Mouse (Mus musculus) fibroblast of lung, adult 2 months (primary cell): ENCODE measurements around the gene Tppp2.
"Not testable (repeated sequence)": the region's sequence is repeated elsewhere in the genome, so short reads cannot be mapped to it uniquely, and the experiment has no call there.

Experiments used
- DNase-seq: peaks from one replicate; pipeline ENCODE4 v3.0.0-alpha.2; 2011; ENCODE audit warnings: low read depth

Tppp2 gene

DNA sequence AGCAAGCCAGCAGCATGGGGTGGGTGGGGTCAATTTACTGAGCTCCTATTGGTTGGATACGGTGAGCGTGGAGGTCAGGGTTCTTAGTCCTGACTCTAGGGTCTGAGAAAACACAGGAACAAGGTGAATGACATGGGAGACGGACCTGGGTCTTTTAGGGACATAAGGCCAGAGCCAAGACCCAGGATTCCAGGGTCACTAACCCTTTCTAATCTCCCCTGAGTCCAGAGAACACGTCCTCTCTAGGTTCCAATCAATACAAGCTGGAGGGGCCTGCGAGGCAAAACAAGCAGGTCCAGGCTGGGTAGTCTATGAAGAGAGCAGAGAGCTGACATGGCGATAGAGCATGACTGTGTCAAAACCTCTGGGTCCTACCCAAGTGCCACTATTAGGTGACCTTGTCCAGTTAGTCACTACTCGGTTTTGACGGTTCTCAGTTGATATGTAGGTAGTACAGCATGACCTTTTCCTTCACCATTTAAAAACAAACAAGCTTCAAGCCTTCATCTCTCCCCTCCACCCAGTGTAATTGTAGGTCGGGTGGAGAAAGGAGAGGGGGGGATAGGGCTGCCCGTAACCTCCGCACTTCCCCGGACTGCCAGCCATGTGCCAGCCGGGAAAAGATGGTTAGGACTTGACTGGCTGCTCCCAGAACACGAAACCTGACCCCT is 5.7 kb upstream of the Tppp2 start:
- DNase-seq: no peak

DNA sequence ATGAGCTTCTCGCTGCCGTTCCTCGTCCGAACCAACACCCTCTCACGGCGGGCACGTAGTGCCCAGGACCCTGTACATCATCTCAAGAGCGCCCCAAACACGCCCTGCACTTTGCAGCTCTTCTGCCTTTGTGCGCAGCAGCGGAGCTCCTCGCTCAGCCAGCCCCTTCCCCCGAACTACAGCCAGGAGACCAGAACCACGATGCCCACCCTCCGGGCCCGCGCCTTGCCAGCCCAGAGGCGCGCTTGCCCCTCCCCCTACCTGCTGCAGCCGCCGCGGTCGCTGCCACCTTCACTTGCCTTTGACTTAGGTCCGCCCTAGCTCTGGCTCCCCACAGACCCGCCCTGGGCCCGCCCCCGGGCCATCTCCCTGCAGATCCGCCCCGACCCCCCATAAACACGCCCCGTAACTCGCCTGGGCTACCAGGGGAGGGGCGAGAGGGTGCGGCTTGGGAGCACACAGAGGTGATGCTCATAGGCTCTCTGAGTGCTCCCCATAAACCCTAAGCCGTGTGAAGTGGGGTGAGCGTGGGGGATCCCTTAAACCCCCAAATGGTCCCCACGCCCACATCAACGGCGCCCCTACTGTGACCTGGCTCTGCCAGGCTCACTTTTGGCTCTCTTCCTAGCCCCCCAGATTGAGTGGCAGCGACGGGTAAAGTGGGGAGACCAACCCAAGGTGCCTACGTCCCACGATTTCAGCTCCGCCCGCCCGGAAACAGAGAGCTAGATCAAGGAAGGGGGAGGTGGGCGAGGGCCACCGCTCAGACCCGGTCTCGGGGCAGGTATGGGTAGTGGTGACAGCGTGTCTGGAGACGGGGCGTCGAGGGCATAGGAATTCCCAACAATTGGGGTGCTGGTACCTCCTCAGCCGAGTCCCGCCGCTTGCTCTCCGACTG is 4.9 kb upstream of the Tppp2 start:
- no peak for DNase-seq

DNA sequence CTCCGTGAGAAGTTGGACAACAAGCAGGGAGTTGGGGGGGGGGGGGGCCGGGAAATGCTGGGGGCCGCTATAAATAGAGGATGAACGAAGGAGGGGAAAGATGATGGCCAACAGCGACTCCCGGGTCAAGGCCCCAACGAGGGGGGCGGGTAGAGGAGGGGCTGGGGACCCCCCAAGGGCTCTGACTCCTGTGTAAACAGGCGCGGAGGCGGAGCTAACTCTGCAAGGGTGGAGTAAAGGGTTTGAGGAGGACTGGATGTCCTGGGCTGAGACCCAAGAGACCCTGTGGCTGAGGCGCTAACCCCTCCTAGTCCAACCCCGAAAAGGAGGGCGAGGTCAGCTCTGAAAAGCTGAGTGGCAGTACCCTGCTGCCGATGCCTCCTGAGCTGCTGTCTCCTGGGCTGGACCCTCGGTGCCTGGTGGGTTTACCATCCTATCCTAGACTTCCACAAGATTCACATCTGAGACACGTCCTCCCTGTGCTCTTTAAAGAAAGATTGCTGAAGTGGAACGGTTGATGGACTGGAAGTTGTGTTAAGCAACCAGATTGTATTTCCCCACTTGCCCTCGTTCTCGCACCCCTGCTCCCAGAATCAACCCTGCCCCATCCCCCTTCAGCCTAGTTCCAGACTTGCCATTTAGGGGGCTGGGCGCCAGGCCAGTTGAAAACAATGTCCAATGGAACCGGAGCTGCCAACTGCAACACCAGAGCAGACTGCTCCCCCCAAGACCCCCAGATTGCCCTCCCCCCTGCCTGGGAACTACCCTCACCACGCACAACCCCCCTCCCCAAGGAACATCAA is 4.1 kb upstream of the Tppp2 start, which contains the start of gene Ndrg2:
Gene Ndrg2 (minus strand): TSS at position 199 of the 803 bp plus-strand sequence.
- DNase-seq: no peak

- DNase-seq: no peak
These were observed 3.2 kb upstream of the Tppp2 start for GRCm38 (mm10) chr14:51915030-51915429.

GRCm38 (mm10) chr14:51916539-51916938 is 1.7 kb upstream of the Tppp2 start:
- DNase-seq: no peak

DNA sequence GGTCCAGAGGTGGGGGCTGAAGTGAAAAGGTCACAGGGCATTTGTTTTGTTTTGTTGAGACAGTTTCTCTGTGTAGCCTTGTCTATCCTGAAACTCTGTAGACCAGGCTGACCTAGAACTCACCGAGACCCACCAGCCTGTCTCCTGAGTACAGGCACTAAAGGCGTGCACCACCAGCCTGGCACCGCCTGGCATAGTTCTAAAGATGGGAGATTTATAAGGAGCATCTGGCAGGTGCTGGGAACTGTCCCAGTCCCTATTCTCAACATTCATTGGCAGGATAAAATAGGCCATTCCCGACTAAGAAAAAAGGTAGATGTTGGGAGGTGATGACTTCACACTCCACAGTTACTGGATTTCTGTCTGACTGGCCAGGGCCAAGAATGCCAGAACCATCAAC is 741 bp downstream of the Tppp2 start:
- DNase-seq: no peak

GRCm38 (mm10) chr14:51921759-51922570 is 3.7 kb downstream of the Tppp2 start:
- no peak for DNase-seq

DNA sequence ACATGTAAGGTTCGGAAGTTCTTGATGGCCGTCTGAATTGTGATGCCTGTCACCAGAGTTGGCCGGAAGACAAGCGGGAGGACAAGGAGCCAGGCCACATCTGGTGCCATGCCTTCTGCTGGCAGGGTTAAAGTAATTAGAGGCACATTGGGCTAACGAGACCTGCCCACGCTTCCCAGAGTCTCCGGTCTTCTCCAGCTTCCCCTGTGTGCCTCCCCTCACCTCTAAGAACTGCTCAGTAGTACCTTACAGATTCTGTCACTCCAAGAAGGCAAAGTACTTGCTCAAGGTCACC is 4.3 kb downstream of the Tppp2 start, which contains the start of gene Rnase13:
Gene Rnase13 (minus strand): TSS at position 203 of the 295 bp plus-strand sequence.
- DNase-seq: no peak

DNA sequence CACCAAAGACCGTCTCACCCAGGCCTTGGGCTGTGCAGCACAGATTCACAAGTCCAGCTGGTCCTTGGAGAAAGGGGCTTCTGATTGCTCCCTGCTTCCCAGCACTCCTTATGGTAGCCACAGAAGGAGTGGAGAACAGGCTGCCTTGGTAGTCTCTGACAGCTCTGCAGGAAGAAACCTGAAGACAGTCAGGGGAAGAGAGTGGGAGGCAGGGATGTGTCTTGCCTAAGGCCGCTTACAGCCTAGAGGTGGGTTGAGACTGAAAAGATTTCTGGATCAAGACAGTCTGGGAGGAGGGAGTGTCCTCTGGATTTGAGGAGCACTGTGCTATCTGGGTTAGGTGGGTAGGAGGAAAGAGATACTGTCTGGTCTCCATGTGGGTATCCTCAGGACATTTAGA is 4.7 kb downstream of the Tppp2 start:
- no peak for DNase-seq

DNA sequence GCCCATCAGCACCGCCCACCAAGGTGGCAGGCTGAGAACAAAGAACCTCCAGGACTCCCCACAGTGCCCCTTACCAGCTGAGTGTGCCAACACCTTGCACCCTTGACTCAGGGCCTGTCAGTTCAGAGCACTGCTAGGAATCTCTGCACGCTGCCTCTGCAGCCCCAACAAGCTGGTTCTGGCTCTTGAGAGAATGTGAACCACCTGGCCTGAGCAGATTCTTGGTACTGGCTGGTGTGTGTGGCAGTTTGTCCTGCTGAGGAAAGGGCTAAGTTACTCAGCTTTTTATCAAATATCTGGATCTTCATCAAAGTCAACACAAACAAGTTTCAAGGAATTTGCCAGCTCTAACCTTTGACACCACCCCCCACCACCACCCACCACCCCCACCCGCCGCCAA is 5.3 kb downstream of the Tppp2 start:
- DNase-seq: no peak

- not testable (repeated sequence) for DNase-seq
These were observed 8.7 kb downstream of the Tppp2 start for GRCm38 (mm10) chr14:51926930-51927329.

GRCm38 (mm10) chr14:51929309-51929943 is 11.2 kb downstream of the Tppp2 start:
- DNase-seq: peak; percentile 76

DNA sequence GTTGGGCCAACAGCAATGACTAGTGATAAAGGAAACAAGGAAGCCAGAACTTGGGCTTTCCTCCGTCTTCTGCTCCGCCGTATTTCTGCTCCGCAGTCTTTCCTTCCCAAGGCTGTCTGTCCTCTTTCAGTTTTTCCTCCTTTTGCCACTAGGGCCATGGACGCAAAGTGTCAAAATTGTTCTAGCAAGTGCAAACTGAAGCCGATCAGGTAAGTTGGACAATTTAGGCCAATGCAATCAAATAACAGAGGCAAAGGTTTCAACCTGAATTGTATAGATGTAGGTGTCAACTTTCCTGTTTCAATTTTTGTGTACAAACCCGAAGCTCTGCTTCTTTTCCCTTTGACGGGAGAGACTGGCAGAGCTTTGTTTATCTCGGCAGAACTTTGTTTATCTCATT is 11.7 kb downstream of the Tppp2 start:
- DNase-seq: no peak

- peak; percentile 59 for DNase-seq
These were observed 12.6 kb downstream of the Tppp2 start for GRCm38 (mm10) chr14:51930824-51931223.

GRCm38 (mm10) chr14:51932092-51933020 is 14.1 kb downstream of the Tppp2 start:
- peak; percentile 7 for DNase-seq

DNA sequence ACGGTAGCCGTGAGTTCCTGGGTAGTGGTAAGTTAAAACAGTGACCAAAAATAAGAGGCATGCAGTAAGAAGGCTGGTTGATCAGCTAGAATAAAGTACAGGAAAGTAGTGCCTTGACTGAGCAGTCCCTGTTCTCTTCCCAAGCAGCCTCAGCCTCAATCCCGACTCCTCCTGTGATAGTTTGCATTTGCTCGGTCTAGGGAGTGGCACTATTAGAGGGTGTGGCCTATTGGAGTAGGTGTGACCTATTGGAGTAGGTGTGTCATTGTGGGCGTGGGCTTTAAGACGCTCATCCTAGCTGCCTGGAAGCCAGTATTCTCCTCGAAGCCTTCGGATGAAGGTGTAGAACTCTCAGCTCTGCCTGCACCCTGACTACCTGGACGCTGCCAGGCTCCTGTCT is 20.8 kb downstream of the Tppp2 start:
- DNase-seq: no peak

GRCm38 (mm10) chr14:51940944-51941560 is 22.8 kb downstream of the Tppp2 start:
- DNase-seq: no peak

GRCm38 (mm10) chr14:51941577-51941976 is 23.4 kb downstream of the Tppp2 start:
- DNase-seq: no peak

GRCm38 (mm10) chr14:51942236-51942635 is 24.0 kb downstream of the Tppp2 start:
- DNase-seq: no peak

DNA sequence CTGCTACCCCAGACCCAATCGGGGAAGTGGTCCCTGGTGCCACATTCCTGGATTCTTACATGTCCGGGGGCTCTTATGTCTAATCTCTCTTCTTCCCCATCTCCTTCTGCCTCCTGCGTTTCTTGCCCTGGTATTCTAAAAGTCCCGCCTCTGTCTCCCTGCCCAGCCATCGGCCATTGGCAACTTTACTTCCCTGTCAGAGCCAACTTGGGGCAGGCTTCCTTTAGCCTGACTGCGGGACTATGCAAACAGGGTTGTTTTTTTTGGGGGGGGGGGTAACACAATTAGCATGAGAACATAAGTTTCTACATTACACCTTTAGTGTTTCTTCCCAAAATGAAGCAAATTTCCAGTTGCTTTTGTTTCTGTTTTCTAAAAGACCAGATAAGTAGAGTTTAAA is 25.1 kb downstream of the Tppp2 start:
- DNase-seq: no peak
